Mouse (Mus musculus): ENCODE data around the gene Ppp1r13l.

- TF ChIP-seq CTCF (IDR thresholded peaks at IDR 0.05; ENCODE audit: control insufficient read depth, insufficient read depth, insufficient read length) (no peak), CEBPB (IDR thresholded peaks at IDR 0.05; ENCODE audit: low read depth) (no peak)
Observed at GRCm38 (mm10) chr7:19413525-19413924, 54.0 kb downstream of the Ppp1r13l start.
